Mouse (Mus musculus): ENCODE measurements around the gene A3galt2.

DNA sequence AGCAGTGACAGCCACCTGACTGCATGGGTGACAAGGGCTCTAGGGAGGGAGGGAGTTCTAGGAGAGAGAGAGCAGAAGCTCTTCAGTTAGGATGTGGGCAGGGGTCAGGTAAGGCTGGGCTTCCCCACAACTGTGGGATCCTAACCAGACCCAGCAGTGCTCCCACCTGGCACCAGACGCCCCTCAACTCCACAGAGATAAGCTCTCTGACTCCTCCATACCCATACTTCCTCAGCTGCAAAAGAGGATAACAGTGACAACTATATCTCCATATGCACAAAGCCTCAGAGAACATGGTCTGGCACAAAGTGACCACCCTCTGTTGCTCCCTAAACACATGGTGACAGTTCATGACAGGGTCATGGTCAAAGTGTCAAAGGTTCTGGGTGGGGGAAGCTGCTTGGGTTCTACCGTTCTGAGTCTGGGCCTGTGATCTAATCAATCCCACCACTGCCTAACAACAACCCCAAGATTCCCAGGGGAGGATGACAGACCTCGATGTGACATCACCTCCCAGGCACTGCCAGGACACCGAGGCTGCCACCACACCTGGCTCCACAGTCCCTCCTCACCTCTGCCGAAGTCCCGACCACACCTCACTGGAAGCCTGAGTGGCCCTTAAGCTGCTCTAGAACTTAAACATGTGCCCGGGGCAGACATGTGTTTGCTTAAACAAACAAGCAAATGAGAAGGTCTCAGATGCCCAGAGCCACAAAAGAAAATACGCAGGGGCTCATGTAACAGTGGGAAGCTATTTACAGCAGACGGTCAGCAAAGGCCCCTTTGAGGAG, 46.7 kb downstream of the A3galt2 start:
- TF ChIP-seq CTCF (IDR thresholded peaks at IDR 0.05; ENCODE audit: extremely low read depth, insufficient read length, insufficient replicate concordance, low read depth, low read length) (no peak), POLR2A (IDR thresholded peaks at IDR 0.05; ENCODE audit: low read depth, low read length) (no peak)
